Mouse (Mus musculus): Measurements from ENCODE around the gene Zdbf2.

- TF ChIP-seq CTCF (conservative IDR thresholded peaks at IDR 0.05; ENCODE audit: insufficient read depth, insufficient read length, low read depth, low read length) (no peak), POLR2A (IDR thresholded peaks at IDR 0.05; ENCODE audit: low read depth, low read length) (no peak)
Observed at GRCm38 (mm10) chr1:63272741-63273338, at the start of gene Zdbf2.
